Mouse (Mus musculus): ENCODE measurements at regions not wholly inside any gene's neighbourhood (a gene's known extent, or its start where the extent isn't known, plus 50 kb on each side); places are given as distances from the start of the nearest gene placed in this dataset.

DNA sequence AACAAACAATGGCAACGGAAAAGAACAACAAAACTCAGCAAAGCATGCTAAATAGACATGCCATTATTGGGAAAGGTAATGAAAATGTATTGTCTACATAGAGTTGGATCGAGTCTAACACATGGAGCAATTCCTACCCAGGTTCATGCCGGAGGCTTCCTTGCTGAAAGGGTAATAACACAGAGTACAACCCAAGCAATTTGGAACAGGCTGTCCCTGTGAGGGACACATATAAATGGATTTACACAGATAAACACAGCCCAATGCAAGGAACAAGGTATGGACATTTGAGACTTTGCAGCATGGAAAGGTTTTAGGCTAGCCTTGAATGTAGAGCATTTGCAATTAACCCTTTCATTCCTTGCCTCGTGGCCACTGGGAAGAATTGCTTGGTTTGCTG is 158.6 kb upstream of the Gm11146 start:
- Histone ChIP-seq H3K9me3 (replicated peaks; ENCODE audit: insufficient read depth, low read length) (no peaks in the 10 kb centered on the region), H3K27me3 (ENCODE audit: control insufficient read depth in 1 of 2, insufficient read depth in 2 of 2, low read length in 2 of 2) (no peaks in the 10 kb centered on the region), H3K27ac (ENCODE audit: control insufficient read depth, low read depth, low read length) (no peak overlapping the region), H3K36me3 (ENCODE audit: control insufficient read depth in 1 of 2, insufficient read depth in 2 of 2, low read length in 2 of 2) (no peaks in the 10 kb centered on the region), H3K4me1 (ENCODE audit: control insufficient read depth in 1 of 2, insufficient read depth in 2 of 2, low read length in 2 of 2) (no peaks in the 10 kb centered on the region), H3K9ac (ENCODE audit: control insufficient read depth, low read depth, low read length, poor library complexity, severe bottlenecking) (no peak overlapping the region), H3K79me2 (ENCODE audit: control insufficient read depth, insufficient read depth, low read length, poor library complexity) (no peaks in the 10 kb centered on the region), H3K4me3 (ENCODE audit: control insufficient read depth in 1 of 2, insufficient read depth in 1 of 2, low read depth in 2 of 2, low read length in 2 of 2) (no peak overlapping the region)
- no peak for TF ChIP-seq TCF12 (IDR thresholded peaks at IDR 0.05; ENCODE audit: low read depth, low read length)
- TF ChIP-seq RAD21 (IDR thresholded peaks at IDR 0.05; ENCODE audit: low read depth, low read length) = no peak
- TF ChIP-seq NELFE (IDR thresholded peaks at IDR 0.05; ENCODE audit: low read depth, low read length) = no peak
- no peak for TF ChIP-seq CHD1 (IDR thresholded peaks at IDR 0.05; ENCODE audit: low read depth, low read length)
- TF ChIP-seq EP300 (IDR thresholded peaks at IDR 0.05; ENCODE audit: low read depth in 1 of 2, low read length in 2 of 2) = no peak
- TF ChIP-seq ZC3H11A (IDR thresholded peaks at IDR 0.05; ENCODE audit: low read depth, low read length) = no peak
- TF ChIP-seq USF2 (IDR thresholded peaks at IDR 0.05; ENCODE audit: borderline replicate concordance in 1 of 2, insufficient read depth in 1 of 2, low read depth in 1 of 2, low read length in 2 of 2) = no peak
- no peak for TF ChIP-seq JUND (IDR thresholded peaks at IDR 0.05; ENCODE audit: low read depth, low read length)
- TF ChIP-seq BHLHE40 (IDR thresholded peaks at IDR 0.05; ENCODE audit: borderline replicate concordance, low read depth, low read length) = no peak
- TF ChIP-seq MAZ (IDR thresholded peaks at IDR 0.05; ENCODE audit: low read depth, low read length) = no peak
- TF ChIP-seq ZKSCAN1 (IDR thresholded peaks at IDR 0.05; ENCODE audit: low read depth, low read length) = no peak
- TF ChIP-seq GATA1 (IDR thresholded peaks at IDR 0.05; ENCODE audit: low read depth, low read length) = no peak
- no peak for TF ChIP-seq GABPA (IDR thresholded peaks at IDR 0.05; ENCODE audit: low read depth, low read length)
- TF ChIP-seq SIN3A (IDR thresholded peaks at IDR 0.05; ENCODE audit: low read length) = no peak
- TF ChIP-seq MEF2A (IDR thresholded peaks at IDR 0.05; ENCODE audit: extremely low read depth, insufficient replicate concordance, low read depth, low read length, poor library complexity, severe bottlenecking) = no peak
- TF ChIP-seq ELF1 (IDR thresholded peaks at IDR 0.05; ENCODE audit: low read depth, low read length) = no peak
- TF ChIP-seq TAL1 (IDR thresholded peaks at IDR 0.05; ENCODE audit: low read length) = no peak
- no peak for TF ChIP-seq NRF1 (IDR thresholded peaks at IDR 0.05; ENCODE audit: insufficient read depth, low read depth, low read length, poor library complexity, severe bottlenecking)
- no peak for TF ChIP-seq USF1 (IDR thresholded peaks at IDR 0.05; ENCODE audit: low read depth, low read length)
- DNase-seq (ENCODE audit: low read depth, low spot score) = no peak

- DNase-seq (ENCODE audit: low read depth, low spot score) = no peak
- no peak overlapping the region for H3K9ac ChIP-seq (ENCODE audit: control insufficient read depth, low read depth, low read length, poor library complexity, severe bottlenecking)
- H3K79me2 ChIP-seq (ENCODE audit: control insufficient read depth, insufficient read depth, low read length, poor library complexity) = no peaks in the 10 kb centered on the region
- H3K4me3 ChIP-seq (ENCODE audit: control insufficient read depth in 1 of 2, insufficient read depth in 1 of 2, low read depth in 2 of 2, low read length in 2 of 2) = no peak overlapping the region
- no peaks in the 10 kb centered on the region for H3K4me1 ChIP-seq (ENCODE audit: control insufficient read depth in 1 of 2, insufficient read depth in 2 of 2, low read length in 2 of 2)
- no peak overlapping the region for H3K27ac ChIP-seq (ENCODE audit: control insufficient read depth, low read depth, low read length)
- H3K36me3 ChIP-seq (ENCODE audit: control insufficient read depth in 1 of 2, insufficient read depth in 2 of 2, low read length in 2 of 2) = no peaks in the 10 kb centered on the region
- no peaks in the 10 kb centered on the region for H3K9me3 ChIP-seq (replicated peaks; ENCODE audit: insufficient read depth, low read length)
- no peak for TF ChIP-seq BHLHE40 (IDR thresholded peaks at IDR 0.05; ENCODE audit: borderline replicate concordance, low read depth, low read length)
- no peak for TF ChIP-seq EP300 (IDR thresholded peaks at IDR 0.05; ENCODE audit: low read depth in 1 of 2, low read length in 2 of 2)
- no peak for TF ChIP-seq ZMIZ1 (IDR thresholded peaks at IDR 0.05; ENCODE audit: low read depth, low read length)
- no peak for TF ChIP-seq POLR2AphosphoS5 (IDR thresholded peaks at IDR 0.05; ENCODE audit: borderline replicate concordance, low read depth, low read length)
- no peak for TF ChIP-seq TAL1 (IDR thresholded peaks at IDR 0.05; ENCODE audit: low read length)
- TF ChIP-seq POLR2AphosphoS2 (IDR thresholded peaks at IDR 0.05; ENCODE audit: low read length) = no peak
- no peaks in the 10 kb centered on the region for H3K27me3 ChIP-seq (ENCODE audit: control insufficient read depth in 1 of 2, insufficient read depth in 2 of 2, low read length in 2 of 2)
These were observed 158.1 kb upstream of the Gm11146 start for GRCm38 (mm10) chr16:77759997-77760396.
